9 mouse cellular contexts compared by ENCODE assay signal in the genomic region with DNA sequence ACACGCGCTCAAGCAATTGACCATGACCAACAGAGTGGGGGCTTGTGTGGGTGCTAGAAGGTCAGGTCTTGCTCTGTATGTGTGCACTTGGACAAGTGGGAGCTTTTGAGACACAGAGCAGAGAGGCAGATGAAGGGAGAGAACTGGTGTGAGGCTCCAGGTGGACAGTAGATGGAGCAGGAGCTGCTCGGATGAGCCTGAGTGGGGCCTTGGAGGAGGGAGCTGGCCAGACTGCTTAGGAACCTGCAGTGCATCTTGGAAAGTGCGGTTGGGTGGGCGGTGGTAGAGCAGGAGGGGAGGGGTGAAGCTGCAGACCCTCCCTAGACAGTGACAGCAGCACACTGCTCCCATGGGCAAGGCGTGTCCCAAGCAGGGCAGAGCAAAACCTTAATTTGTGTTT. TPM values are rescaled to one million over a fixed set of nuclear protein-coding genes. Genes with fewer than 3 reads are reported as not detected.
A peak's percentile ranks its signal among the peaks of the same experiment; 100 is the strongest.
DNase-seq lines count a peak whose midpoint lies in the region; ATAC-seq and TF ChIP-seq lines count a peak whose summit lies in the region.
"Had no signal": no experiment of that assay in that cellular context is flagged by ENCODE, and none has a peak within 500 bp of the region (broad histone marks: within the 10 kb centered on the region; RNA-seq: fewer than 3 reads in every experiment).

No protein-coding gene starts in this region.

- no peaks in the 10 kb centered on the region for H3K4me1 ChIP-seq in midbrain, embryonic 11.5 days (ENCODE audit: control insufficient read depth, insufficient read depth, low read length)
- no peaks in the 10 kb centered on the region for H3K4me1 ChIP-seq in midbrain, embryonic 10.5 days
- no peaks in the 10 kb centered on the region for H3K4me1 ChIP-seq in midbrain, postnatal 0 days (ENCODE audit: insufficient read depth, low read length)

- H3K4me3 ChIP-seq in midbrain, embryonic 11.5 days (ENCODE audit: low read depth, low read length) = no peak overlapping the region
- H3K4me3 ChIP-seq in midbrain, embryonic 10.5 days = no peak overlapping the region
- no peak overlapping the region for H3K4me3 ChIP-seq in midbrain, postnatal 0 days (ENCODE audit: low read depth, low read length)
- H3K4me3 ChIP-seq in gastrocnemius, adult 2 months = no peak overlapping the region

- WGBS in midbrain, embryonic 11.5 days = 68% methylated on average over 6 of the region's 6 CpGs
- 73% methylated on average over 6 of the region's 6 CpGs for WGBS in midbrain, embryonic 10.5 days
- WGBS in midbrain, postnatal 0 days = 78% methylated on average over 6 of the region's 6 CpGs

- no peak for TF ChIP-seq POLR2A in brain, embryonic 14.5 days (IDR thresholded peaks at IDR 0.05; ENCODE audit: borderline replicate concordance, extremely low read depth, insufficient read depth, insufficient read length, poor library complexity, severe bottlenecking)

- no peaks in the 10 kb centered on the region for H3K36me3 ChIP-seq in midbrain, embryonic 11.5 days (ENCODE audit: control insufficient read depth, insufficient read depth, low read length)
- H3K36me3 ChIP-seq in midbrain, embryonic 10.5 days = peaks cover 37% of the 10 kb centered on the region
- H3K36me3 ChIP-seq in midbrain, postnatal 0 days (ENCODE audit: insufficient read depth, low read length) = peaks cover 41% of the 10 kb centered on the region

- no peak for DNase-seq in frontal cortex, postnatal 14 days (ENCODE audit: low spot score in 2 of 2)
- DNase-seq in midbrain, embryonic 11.5 days (ENCODE audit: low spot score, missing footprints) = no peak
- DNase-seq in midbrain, embryonic 10.5 days (ENCODE audit: low spot score) = no peak
- DNase-seq in brain, embryonic 14.5 days (ENCODE audit: low read depth) = no peak
- DNase-seq in midbrain, postnatal 0 days (ENCODE audit: low spot score) = peak; percentile 43
- no peak for DNase-seq in gastrocnemius, postnatal 36 days
- no peak for DNase-seq in gastrocnemius, adult 2 months
- DNase-seq: lung, adult 2 months had no signal

- H3K9me3 ChIP-seq in midbrain, embryonic 11.5 days (ENCODE audit: control insufficient read depth, low read length) = no peaks in the 10 kb centered on the region
- H3K9me3 ChIP-seq in midbrain, embryonic 10.5 days (replicated peaks) = no peaks in the 10 kb centered on the region
- no peaks in the 10 kb centered on the region for H3K9me3 ChIP-seq in midbrain, postnatal 0 days (ENCODE audit: low read length)

- no peak overlapping the region for H3K9ac ChIP-seq in midbrain, embryonic 11.5 days (ENCODE audit: low read length)
- H3K9ac ChIP-seq in midbrain, postnatal 0 days (replicated peaks; ENCODE audit: low read length, poor library complexity, severe bottlenecking) = no peak overlapping the region

- no peak overlapping the region for H3K4me2 ChIP-seq in midbrain, embryonic 11.5 days
- no peak overlapping the region for H3K4me2 ChIP-seq in midbrain, postnatal 0 days (ENCODE audit: low read depth, low read length, poor library complexity, severe bottlenecking)

- TF ChIP-seq CTCF in brain, embryonic 14.5 days (IDR thresholded peaks at IDR 0.05; ENCODE audit: borderline replicate concordance, extremely low read depth, insufficient read depth, insufficient read length) = 0 out of 2 replicates have a peak, but pooled peaks have one; percentile 8
- TF ChIP-seq CTCF in midbrain, postnatal 0 days (IDR thresholded peaks at IDR 0.05) = peak; percentile 61
- no peak for TF ChIP-seq CTCF in gastrocnemius, adult 2 months (IDR thresholded peaks at IDR 0.05)

- H3K27me3 ChIP-seq in midbrain, embryonic 11.5 days (ENCODE audit: control insufficient read depth, insufficient read depth, low read length) = no peaks in the 10 kb centered on the region
- no peaks in the 10 kb centered on the region for H3K27me3 ChIP-seq in midbrain, embryonic 10.5 days (ENCODE audit: low read depth, poor library complexity, severe bottlenecking)
- no peaks in the 10 kb centered on the region for H3K27me3 ChIP-seq in midbrain, postnatal 0 days (ENCODE audit: insufficient read depth, low read length)

- intact Hi-C loops in gastrocnemius, postnatal 36 days (cut with DNase I) = no loop called here
- intact Hi-C loops in gastrocnemius, adult 2 months (cut with DNase I) = no loop called here

- H3K27ac ChIP-seq in midbrain, embryonic 11.5 days (ENCODE audit: low read depth, low read length) = no peak overlapping the region
- no peak overlapping the region for H3K27ac ChIP-seq in midbrain, embryonic 10.5 days (replicated peaks)
- no peak overlapping the region for H3K27ac ChIP-seq in midbrain, postnatal 0 days (ENCODE audit: low read depth, low read length)
- H3K27ac ChIP-seq in gastrocnemius, adult 2 months = no peak overlapping the region

- ATAC-seq in frontal cortex, adult (ENCODE audit: low TSS enrichment) = peak; percentile 78
- ATAC-seq in midbrain, embryonic 11.5 days (ENCODE audit: low FRiP score) = peak; percentile 54; the same call in 1 of the 2 replicates
- no peak for ATAC-seq in midbrain, postnatal 0 days (ENCODE audit: low FRiP score)

RNA-seq across cellular contexts. Expression of gene Ccdc93, which starts 29.2 kb away (rescaled TPM):
- polyA plus RNA-seq in midbrain, embryonic 11.5 days (2014; fragmentation: Nextera tagmentation; extraction: Ambion mirVana) = 9.7 and 11.1 TPM in 2 replicates
- 9.9 and 11.1 TPM in 2 replicates for polyA plus RNA-seq in midbrain, embryonic 10.5 days (2016; fragmentation: Nextera tagmentation; extraction: Ambion mirVana)
- 17.0 and 18.7 TPM in 2 replicates for polyA plus RNA-seq in brain, embryonic 14.5 days (2012; rRNA removed)
- total RNA-seq in midbrain, postnatal 0 days (2014; rRNA removed) = 12.5 and 15.5 TPM in 2 replicates
- 5.8 and 7.2 TPM in 2 replicates for polyA plus RNA-seq in midbrain, postnatal 0 days (2015; fragmentation: Nextera tagmentation; extraction: Ambion mirVana)
- total RNA-seq in gastrocnemius, postnatal 36 days (2021) = 1 to 10 TPM; 8.9 to 9.2 TPM
- 10 to 100 TPM in 1 of 2 experiments, 1 to 10 TPM in 1; 9.6 to 11.5 TPM for total RNA-seq in gastrocnemius, adult 2 months (2021)
